Mouse (Mus musculus): Measurements from ENCODE around the gene Slc18a2. TPM values are rescaled to one million over a fixed set of nuclear protein-coding genes. Genes with fewer than 3 reads are reported as not detected.

Slc18a2 gene
- polyA plus RNA-seq, 1 experiment, result 1.6 TPM

DNA sequence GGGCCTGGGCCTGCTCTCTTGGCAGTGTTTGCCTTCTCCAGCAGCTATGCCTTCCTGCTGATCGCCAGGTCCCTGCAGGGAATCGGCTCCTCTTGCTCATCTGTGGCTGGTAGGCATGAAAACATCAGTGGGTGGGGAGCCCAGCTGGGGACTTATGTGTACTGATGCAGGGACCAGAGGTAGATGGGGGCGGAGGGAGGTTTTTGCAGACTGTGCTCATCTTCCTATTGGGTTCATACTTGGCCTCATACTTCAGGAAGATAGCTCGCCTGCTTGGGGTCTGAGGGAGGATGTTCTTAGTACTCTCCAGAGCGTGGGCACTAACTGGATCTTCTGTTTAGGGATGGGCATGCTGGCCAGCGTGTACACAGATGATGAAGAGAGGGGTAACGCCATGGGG lies 12.5 kb downstream of the Slc18a2 start:
- Histone ChIP-seq H3K27ac (ENCODE audit: insufficient read depth, low read depth, low read length) (no peak overlapping the region), H3K4me3 (ENCODE audit: insufficient read depth, low read depth, low read length) (no peak overlapping the region), H3K36me3 (ENCODE audit: control insufficient read depth, insufficient read depth, low read length) (no peaks in the 10 kb centered on the region), H3K4me1 (ENCODE audit: control insufficient read depth, insufficient read depth, low read length) (no peaks in the 10 kb centered on the region), H3K27me3 (replicated peaks; ENCODE audit: control insufficient read depth, insufficient read depth, low read length) (no peaks in the 10 kb centered on the region)
- no peak for TF ChIP-seq CTCF (conservative IDR thresholded peaks at IDR 0.05; ENCODE audit: insufficient read depth, insufficient read length, low read depth, low read length)
- no peak for TF ChIP-seq POLR2A (IDR thresholded peaks at IDR 0.05; ENCODE audit: low read depth, low read length)
- 95% methylated on average over 7 of the region's 7 CpGs for WGBS
- no peak for DNase-seq

DNA sequence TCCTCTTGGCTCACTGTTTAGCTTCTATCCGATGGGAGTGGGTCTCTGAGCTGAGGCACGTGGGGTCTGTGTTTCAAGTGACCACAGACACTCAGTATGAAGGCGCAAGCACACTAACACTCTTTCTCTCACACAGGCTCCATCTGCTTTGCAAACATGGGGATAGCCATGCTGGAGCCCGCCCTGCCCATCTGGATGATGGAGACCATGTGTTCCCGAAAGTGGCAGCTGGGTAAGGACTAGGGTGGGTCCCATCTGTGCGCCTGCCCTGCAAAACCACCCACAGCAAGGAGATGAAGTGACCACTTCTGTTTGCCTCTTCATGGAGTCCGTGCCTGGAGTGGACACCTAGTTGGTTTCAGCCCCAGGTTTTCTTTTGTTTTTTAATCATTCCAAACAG lies 15.7 kb downstream of the Slc18a2 start:
- DNase-seq, result no peak
- H3K4me1 ChIP-seq (ENCODE audit: control insufficient read depth, insufficient read depth, low read length), result no peaks in the 10 kb centered on the region
- TF ChIP-seq POLR2A (IDR thresholded peaks at IDR 0.05; ENCODE audit: low read depth, low read length), result no peak
- no peak for TF ChIP-seq CTCF (conservative IDR thresholded peaks at IDR 0.05; ENCODE audit: insufficient read depth, insufficient read length, low read depth, low read length)
- no peaks in the 10 kb centered on the region for H3K27me3 ChIP-seq (replicated peaks; ENCODE audit: control insufficient read depth, insufficient read depth, low read length)
- no peak overlapping the region for H3K4me3 ChIP-seq (ENCODE audit: insufficient read depth, low read depth, low read length)
- no peaks in the 10 kb centered on the region for H3K36me3 ChIP-seq (ENCODE audit: control insufficient read depth, insufficient read depth, low read length)
- no peak overlapping the region for H3K27ac ChIP-seq (ENCODE audit: insufficient read depth, low read depth, low read length)
- WGBS, result 93% methylated on average over 7 of the region's 7 CpGs

DNA sequence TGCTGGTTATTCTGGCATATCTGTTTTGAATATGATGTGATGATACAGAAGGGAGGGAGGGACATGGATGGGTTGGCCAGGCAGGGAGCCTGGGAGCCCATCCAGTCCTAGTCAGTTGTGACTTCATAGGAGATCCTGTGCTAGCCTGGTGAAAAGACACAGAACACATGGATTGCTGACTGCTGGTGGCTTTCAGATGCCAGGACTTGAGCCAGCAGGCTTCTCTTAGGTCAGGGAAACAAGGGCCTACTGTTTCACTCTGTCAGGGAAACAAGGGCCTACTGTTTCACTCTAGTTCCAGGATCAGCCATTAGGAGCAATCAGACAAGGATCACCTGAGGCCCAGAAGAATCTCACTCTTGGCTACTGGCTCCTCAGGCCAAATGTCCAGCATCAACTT lies 20.1 kb downstream of the Slc18a2 start:
- TF ChIP-seq CTCF (conservative IDR thresholded peaks at IDR 0.05; ENCODE audit: insufficient read depth, insufficient read length, low read depth, low read length) (no peak), POLR2A (IDR thresholded peaks at IDR 0.05; ENCODE audit: low read depth, low read length) (no peak)
- H3K27ac ChIP-seq (ENCODE audit: insufficient read depth, low read depth, low read length), result no peak overlapping the region
- DNase-seq, result no peak
- no peaks in the 10 kb centered on the region for H3K27me3 ChIP-seq (replicated peaks; ENCODE audit: control insufficient read depth, insufficient read depth, low read length)
- H3K4me3 ChIP-seq (ENCODE audit: insufficient read depth, low read depth, low read length), result no peak overlapping the region
- no peaks in the 10 kb centered on the region for H3K36me3 ChIP-seq (ENCODE audit: control insufficient read depth, insufficient read depth, low read length)
- no peaks in the 10 kb centered on the region for H3K4me1 ChIP-seq (ENCODE audit: control insufficient read depth, insufficient read depth, low read length)

- Histone ChIP-seq H3K4me1 (ENCODE audit: control insufficient read depth, insufficient read depth, low read length) (no peaks in the 10 kb centered on the region), H3K27me3 (replicated peaks; ENCODE audit: control insufficient read depth, insufficient read depth, low read length) (no peaks in the 10 kb centered on the region), H3K4me3 (ENCODE audit: insufficient read depth, low read depth, low read length) (no peak overlapping the region), H3K27ac (ENCODE audit: insufficient read depth, low read depth, low read length) (no peak overlapping the region), H3K36me3 (ENCODE audit: control insufficient read depth, insufficient read depth, low read length) (no peaks in the 10 kb centered on the region)
- TF ChIP-seq POLR2A (IDR thresholded peaks at IDR 0.05; ENCODE audit: low read depth, low read length), result no peak
- TF ChIP-seq CTCF (conservative IDR thresholded peaks at IDR 0.05; ENCODE audit: insufficient read depth, insufficient read length, low read depth, low read length), result no peak
- no peak for DNase-seq
- 68% methylated on average over 3 of the region's 3 CpGs for WGBS
Observed at GRCm38 (mm10) chr19:59282001-59282400, 21.3 kb downstream of the Slc18a2 start.

GRCm38 (mm10) chr19:59289042-59289441 lies 28.3 kb downstream of the Slc18a2 start:
- H3K36me3 ChIP-seq (ENCODE audit: control insufficient read depth, insufficient read depth, low read length), result no peaks in the 10 kb centered on the region
- no peaks in the 10 kb centered on the region for H3K27me3 ChIP-seq (replicated peaks; ENCODE audit: control insufficient read depth, insufficient read depth, low read length)
- DNase-seq, result no peak
- H3K4me1 ChIP-seq (ENCODE audit: control insufficient read depth, insufficient read depth, low read length), result no peaks in the 10 kb centered on the region
- H3K27ac ChIP-seq (ENCODE audit: insufficient read depth, low read depth, low read length), result no peak overlapping the region
- TF ChIP-seq POLR2A (IDR thresholded peaks at IDR 0.05; ENCODE audit: low read depth, low read length), result no peak
- TF ChIP-seq CTCF (conservative IDR thresholded peaks at IDR 0.05; ENCODE audit: insufficient read depth, insufficient read length, low read depth, low read length), result no peak
- H3K4me3 ChIP-seq (ENCODE audit: insufficient read depth, low read depth, low read length), result no peak overlapping the region

DNA sequence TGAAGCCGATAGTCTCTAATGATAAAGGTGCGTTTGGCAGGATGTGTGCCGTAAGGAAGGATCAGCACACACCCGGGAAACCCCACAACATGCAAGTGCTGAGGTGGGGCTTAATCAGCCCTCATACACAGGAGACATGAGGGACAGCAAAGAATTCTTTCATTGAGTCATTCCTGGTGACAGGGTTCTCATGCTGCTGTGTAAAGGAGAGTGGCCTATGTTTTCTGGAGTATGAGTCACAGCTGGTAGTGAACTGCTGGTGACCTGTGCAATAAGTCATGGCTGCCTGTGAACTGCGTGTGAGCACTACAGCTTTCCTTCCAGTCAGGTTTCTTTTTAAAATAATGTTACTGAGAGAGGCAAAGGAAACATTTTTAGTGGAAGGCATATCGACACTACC lies 29.1 kb downstream of the Slc18a2 start:
- no peak for DNase-seq
- TF ChIP-seq CTCF (conservative IDR thresholded peaks at IDR 0.05; ENCODE audit: insufficient read depth, insufficient read length, low read depth, low read length) (no peak), POLR2A (IDR thresholded peaks at IDR 0.05; ENCODE audit: low read depth, low read length) (no peak)
- Histone ChIP-seq H3K4me3 (ENCODE audit: insufficient read depth, low read depth, low read length) (no peak overlapping the region), H3K4me1 (ENCODE audit: control insufficient read depth, insufficient read depth, low read length) (no peaks in the 10 kb centered on the region), H3K27ac (ENCODE audit: insufficient read depth, low read depth, low read length) (no peak overlapping the region), H3K27me3 (replicated peaks; ENCODE audit: control insufficient read depth, insufficient read depth, low read length) (no peaks in the 10 kb centered on the region), H3K36me3 (ENCODE audit: control insufficient read depth, insufficient read depth, low read length) (no peaks in the 10 kb centered on the region)
- 79% methylated on average over 6 of the region's 6 CpGs for WGBS

GRCm38 (mm10) chr19:59292183-59292839 lies 31.6 kb downstream of the Slc18a2 start:
- no peak overlapping the region for H3K4me3 ChIP-seq (ENCODE audit: insufficient read depth, low read depth, low read length)
- no peak for DNase-seq
- no peaks in the 10 kb centered on the region for H3K4me1 ChIP-seq (ENCODE audit: control insufficient read depth, insufficient read depth, low read length)
- H3K36me3 ChIP-seq (ENCODE audit: control insufficient read depth, insufficient read depth, low read length), result no peaks in the 10 kb centered on the region
- H3K27me3 ChIP-seq (replicated peaks; ENCODE audit: control insufficient read depth, insufficient read depth, low read length), result no peaks in the 10 kb centered on the region
- 89% methylated on average over 5 of the region's 5 CpGs for WGBS
- H3K27ac ChIP-seq (ENCODE audit: insufficient read depth, low read depth, low read length), result no peak overlapping the region
- TF ChIP-seq POLR2A (IDR thresholded peaks at IDR 0.05; ENCODE audit: low read depth, low read length) (no peak), CTCF (conservative IDR thresholded peaks at IDR 0.05; ENCODE audit: insufficient read depth, insufficient read length, low read depth, low read length) (no peak)

Measured in kidney, adult 2 months (tissue).